Mouse (Mus musculus) heart, postnatal 0 days (tissue): ENCODE measurements around the gene H2afz.
A peak's percentile ranks its signal among the peaks of the same experiment; 100 is the strongest.

ENCODE experiments used
- CTCF ChIP-seq: IDR thresholded peaks from 2 replicates; pipeline ENCODE4 v1.5.1; 2016; ENCODE audit warnings: antibody characterized with exemption, control low read depth, low read depth
- EP300 ChIP-seq: IDR thresholded peaks from 2 replicates; pipeline ENCODE4 v1.6.1; 2016; ENCODE audit warnings: antibody characterized with exemption, low read depth

- peak; percentile 77 for TF ChIP-seq CTCF
- TF ChIP-seq EP300, result no peak
These were observed 998 bp downstream of the H2afz start for GRCm38 (mm10) chr3:137864988-137865982.
